Mouse (Mus musculus): ENCODE results near the gene Ddias.
"Not testable (repeated sequence)": the region's sequence is repeated elsewhere in the genome, so short reads cannot be mapped to it uniquely, and the experiment has no call there.

Gene Ddias

DNA sequence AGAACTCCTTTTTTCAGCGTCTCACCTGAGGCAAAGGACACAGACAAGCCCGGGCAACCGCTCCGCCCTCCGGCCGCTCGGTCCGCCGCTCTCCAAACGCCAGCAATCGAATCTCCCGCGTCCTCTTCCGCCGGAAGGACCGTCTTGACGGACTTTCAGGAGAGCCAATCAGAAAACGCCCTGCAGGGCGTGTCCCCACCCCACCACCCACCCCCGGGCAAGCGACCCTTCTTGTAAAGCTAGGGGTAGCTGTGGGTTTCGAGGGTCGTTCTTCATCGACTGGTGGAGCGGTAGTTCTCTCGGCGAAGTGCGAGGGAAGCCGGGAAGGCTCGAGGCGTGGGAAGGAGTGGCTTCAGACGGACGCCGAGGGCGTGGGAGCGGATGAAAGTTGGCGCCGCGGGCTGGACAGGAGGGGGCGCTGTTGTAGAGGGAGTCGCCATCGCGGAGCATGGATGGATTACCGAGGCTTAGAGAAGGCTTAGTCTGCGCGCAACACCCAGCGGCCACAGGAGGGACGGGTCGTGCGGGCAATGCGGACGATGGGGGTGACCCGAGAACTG lies at the start of gene Ddias, which contains the start of gene Prcp:
TSS of gene Ddias (minus strand) at position 132 of the 560 bp plus-strand sequence.
TSS of gene Prcp (plus strand) at position 355 of the 560 bp plus-strand sequence.
- peak; percentile 87 to 95 for DNase-seq (ENCODE audit: low spot score in 2 of 2)

DNA sequence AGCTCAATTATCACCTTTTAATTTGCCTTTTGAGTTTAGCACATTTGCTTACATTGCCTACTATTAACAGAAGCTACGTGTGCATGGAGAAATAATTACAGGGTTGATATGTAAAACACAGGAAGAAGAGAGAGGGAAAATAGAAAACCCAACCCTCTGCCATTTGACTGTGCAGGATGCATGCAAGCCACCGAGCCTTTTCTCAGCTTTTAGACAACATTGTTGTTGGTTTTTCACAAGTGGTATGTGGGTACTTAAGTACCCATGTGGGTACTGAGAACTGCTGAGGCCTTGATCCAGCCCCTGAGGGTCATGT lies 46.8 kb upstream of the Ddias start:
- DNase-seq (ENCODE audit: low spot score in 2 of 2) = no peak

DNA sequence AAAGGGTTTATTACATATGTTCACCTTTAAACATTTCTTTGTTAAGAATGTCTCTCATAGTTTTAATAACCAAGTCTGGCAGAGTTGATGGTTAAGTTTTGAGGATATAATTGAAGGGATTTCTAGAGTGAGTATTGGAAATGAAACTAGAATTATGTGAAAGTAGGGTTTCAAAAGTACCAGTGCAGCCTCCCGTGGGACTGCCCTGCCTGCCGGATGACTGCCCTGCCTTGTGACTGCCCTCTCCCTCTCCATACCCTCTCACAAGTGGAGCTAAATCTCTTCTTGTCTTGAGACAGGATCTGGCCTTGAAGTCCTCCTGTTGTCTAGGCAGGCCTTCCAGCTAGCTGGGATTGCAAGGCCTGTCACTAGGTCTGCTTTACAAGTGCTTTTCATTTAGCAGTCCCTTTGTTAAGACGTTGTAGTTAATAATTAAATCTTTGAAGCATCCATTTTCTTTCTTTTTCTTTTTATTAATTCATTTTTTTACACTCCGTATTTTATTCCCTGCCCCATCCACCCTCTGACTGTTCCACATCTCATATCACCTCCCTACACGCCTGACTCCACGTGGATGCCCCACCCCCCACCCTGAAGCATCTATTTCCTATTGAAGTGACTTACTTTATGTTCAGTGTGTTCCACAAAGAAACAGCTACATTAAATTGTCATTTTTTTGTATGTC lies 46.3 kb upstream of the Ddias start:
- DNase-seq (ENCODE audit: low spot score in 2 of 2) = no peak

DNA sequence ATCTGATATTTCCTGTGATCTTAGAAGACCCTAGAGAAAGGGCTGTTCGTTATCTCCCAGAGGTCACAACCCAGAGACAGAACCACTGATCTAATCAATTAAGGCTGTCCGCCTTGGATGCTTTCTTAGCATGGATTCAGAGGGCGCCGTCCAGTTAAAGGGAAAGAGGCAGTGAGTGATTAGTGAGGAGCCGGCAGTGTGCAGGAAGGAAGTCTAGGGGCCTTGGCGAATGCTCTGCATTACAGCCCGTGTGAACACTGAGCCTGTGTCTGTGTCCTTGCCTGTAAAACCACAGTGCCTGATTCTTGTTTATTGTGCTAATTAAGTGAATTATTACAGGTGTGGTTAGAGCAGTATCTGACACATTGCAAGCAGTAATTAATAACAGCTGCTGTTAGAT lies 30.2 kb upstream of the Ddias start:
- not testable (repeated sequence) for DNase-seq (ENCODE audit: low spot score in 2 of 2)

DNA sequence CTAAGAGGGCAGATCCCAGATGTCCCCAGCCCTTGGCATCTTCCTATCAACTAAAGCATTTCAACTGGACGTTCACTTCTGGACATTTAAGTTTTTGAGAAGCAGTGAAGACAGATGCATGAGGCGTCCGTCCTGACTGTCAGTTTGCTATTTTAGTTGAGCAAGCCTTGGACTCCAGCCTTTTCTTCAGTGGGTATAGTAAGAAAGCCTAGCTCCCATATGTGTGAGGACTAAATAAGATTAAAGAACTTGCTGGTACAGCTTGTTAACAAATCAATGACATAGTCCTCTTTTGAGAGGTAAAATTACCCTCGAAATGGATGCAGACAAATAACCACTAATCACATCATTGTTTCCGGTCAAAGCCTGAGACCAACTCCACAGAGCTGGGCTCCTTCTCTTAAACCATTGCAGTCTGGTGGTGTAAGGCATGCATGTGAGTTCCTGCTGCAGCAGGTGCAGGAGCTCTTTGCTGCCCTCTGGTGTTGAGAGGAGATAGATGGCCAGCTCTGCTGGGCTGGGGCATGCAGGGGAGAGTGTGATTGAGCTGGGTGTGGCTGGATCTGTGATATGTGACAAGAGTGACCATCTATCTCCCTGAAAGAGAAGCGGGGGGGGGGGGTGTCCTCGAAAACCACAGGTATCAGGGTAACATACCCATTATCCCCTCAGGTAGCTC lies 29.5 kb upstream of the Ddias start:
- DNase-seq (ENCODE audit: low spot score in 2 of 2) = peak; percentile 26 to 62

DNA sequence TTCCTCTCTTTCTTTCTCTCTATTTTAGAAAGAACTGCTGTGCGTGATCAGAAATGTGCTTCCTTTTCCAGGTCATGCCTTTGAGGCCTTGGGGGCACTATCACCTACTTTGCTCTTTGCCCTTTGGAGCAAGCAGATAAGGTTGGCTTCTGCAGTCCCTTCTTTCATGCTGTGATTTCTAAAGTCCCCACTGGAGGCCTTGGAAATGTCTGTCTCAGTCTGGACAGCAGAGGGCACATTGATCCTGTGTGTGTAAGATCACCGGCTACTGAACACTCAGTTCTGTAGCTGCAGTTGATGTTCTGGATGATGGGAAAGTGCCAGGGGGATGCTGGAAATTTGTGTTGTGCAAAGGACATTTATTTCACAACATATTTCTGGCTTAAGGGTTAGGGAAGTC lies 23.0 kb upstream of the Ddias start:
- no peak for DNase-seq (ENCODE audit: low spot score in 2 of 2)

DNA sequence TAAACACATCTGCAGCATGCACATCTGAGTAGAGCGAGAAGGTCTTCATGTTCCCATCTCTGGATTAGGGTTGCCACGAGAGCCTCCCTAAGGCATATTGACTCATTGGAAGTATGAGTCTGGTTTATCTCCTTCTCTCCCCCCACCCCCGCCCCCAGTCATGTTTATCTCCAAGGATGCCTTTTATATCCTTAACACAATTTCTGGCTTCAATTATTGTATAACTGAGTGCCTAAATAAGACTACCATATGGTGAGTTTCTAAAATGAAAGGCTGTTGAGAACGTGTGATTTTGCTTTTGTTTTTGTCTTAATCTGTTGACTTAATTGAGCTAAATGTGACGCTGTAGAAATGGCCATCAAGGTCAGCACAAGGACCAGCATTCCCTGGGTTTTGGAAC lies 22.0 kb upstream of the Ddias start:
- no peak for DNase-seq (ENCODE audit: low spot score in 2 of 2)

DNA sequence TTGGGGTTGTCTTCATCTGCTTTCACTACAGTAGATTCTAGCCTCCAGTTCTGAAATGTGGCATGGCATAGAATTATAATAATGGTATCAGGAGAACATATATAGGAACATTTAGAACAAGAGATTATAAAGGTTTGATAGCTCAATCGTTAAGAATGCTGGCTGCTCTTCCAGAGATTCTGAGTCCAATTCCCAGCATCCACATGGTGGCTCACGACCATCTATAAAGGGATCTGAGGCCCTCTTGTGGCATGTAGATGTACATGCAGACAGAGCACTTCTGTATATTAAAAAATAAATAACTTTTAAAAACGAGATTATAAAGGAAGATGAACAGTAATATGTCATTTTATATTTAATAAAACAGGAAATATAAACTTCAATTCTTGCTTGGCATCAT lies 19.4 kb upstream of the Ddias start:
- DNase-seq (ENCODE audit: low spot score in 2 of 2) = no peak

DNA sequence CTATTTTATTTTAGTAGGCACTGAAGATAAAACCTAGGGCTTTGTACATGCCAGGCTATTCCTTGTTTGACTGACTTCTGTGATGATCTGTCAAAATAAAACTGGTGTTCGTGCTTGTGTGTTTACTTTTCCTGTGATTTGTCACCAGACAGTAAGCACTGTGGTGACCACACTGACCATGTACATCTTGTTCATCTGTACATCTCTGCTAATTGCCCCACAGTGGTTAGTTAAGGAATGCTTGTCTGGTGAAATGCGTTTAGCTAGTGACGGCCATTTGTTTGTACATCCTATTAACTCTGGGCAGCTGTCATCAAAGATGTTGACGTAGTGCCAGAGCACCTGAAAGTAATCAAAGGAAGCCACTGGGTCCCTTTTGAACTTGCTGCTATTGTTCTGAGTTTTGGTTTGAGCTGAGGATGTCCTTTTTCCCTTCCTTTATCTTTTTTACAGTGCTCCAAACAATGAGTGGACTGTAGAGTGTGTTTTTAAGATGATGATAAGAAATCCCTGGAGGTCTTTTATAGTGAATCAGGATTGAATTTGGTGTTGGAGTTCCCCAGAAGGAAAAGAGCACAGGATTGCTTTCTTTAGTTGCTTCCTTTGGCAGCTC lies 16.7 kb upstream of the Ddias start:
- DNase-seq (ENCODE audit: low spot score in 2 of 2) = no peak

DNA sequence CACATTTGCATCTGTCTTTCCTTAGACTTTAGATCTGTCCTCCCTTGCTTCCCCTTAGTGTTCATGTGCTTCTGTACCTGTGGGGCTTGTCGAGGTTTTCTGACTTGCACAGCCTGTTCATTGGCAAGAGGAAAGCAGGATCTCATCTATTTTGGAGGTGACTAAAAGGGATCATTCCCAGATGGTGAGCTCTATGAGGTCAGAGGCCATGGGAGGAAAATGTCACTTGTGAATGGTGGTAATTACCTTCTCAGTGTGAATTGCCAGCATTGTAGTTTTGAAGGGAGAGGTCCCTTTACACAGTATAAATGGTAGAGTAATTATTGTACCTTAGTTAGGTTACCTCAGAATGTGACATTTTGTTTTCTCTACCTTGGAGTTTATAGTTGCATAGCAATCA lies 16.2 kb upstream of the Ddias start:
- no peak for DNase-seq (ENCODE audit: low spot score in 2 of 2)

DNA sequence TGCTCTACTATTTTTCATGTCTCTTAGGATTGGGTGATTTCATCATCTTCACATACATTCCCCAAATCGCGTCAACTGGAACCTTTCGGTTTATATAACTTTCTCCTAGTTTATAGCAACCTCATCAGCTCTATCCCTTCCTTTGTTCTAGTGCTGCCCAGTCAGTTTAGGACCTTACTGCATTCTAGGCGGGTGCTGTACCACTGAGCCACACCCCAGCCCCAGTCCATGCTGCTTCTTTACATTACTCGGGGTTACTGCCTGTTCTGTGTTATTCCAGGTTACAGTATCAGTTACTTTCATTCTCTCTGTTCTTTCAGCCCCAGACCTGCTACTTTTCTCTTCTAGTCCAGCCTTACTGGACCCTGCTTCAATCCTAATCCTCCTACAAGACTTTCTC lies 13.2 kb upstream of the Ddias start:
- DNase-seq (ENCODE audit: low spot score in 2 of 2) = no peak

DNA sequence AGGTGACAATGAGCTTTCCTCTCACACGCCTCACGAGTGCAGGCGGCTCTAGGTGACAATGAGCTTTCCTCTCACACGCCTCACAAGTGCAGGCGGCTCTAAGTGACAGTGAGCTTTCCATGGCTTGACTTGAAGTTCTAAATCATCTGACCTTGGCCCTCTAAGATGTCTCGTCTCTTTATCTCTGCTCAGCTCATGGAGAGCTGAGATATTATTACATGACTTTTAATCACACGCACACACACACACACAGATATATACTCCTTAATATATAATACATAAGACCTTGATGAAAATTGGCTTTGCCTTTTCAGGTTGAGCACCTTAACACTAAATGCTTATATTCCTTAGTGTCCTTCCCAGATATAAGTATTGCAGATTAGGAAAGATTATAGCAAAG lies 12.8 kb upstream of the Ddias start:
- no peak for DNase-seq (ENCODE audit: low spot score in 2 of 2)

DNA sequence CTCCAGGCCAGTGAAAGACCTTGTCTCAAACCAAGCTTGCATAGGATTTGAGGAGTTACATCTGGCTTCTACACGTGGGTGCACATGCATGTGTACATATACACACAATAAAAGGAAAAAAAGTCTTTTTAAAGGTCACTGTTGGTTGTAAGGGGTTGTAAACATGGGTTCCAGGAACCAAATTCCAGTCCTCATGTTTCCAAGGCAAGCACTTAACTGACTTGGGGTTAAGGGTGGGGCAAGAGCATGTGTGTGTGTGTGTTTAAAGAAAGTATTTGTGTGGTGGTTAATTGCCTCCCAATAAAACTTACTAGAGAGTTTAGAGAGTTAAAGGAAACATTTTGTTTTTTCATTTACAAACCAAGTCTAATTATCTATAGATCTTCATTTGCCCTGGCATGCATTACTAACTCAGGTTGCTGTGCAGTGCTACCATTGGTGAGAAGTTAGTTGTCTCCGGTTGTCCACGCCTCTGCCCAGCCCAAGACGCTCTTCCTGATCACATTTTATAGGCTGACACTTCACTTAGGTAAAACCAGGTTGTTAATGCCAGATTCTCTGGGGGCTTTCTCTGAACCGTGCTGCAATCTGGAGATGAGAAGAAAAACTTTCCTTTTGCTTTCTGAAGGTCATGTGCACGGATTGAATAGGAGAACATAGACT lies 11.1 kb upstream of the Ddias start:
- DNase-seq (ENCODE audit: low spot score in 2 of 2) = no peak

DNA sequence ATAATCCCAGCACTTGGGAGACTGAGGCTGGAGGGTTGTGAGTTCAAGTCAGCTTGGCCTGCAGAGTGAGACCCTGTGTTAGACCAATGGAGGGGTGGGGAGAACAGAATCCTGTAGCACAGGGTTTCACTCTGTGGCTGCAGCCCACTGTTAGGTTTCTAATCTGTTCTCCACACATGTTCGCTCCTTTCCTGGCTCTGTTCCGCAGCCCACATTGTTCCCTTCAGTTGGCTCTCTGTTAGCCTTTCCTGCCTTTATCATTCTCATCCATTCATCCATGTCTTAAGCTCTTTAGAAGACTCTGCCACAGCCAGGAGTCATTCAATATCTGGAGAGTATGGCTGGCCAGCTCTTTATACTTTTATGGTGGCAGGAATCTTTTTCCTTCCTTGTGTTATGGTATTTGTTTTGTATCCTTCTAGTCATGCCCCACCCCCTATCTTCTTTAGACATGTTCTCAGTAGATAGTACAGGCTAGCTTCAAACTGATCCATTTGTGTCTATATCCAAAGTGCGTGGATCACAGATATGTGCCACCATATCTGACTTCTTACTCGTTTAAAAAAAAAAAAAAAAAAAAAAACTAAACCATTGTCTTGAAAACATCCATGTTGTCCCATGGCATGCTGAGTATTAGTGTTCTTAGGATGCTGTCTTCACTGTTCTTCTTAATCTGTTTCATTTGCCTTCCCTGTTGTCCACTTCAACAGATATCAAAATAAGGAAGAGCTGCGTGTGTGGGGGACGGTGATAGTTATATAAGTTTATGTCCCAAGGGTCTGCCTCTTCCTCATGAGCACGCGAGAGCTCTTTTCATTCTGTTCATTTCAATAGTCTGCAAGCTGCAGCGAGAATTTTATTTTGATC lies 10.0 kb upstream of the Ddias start:
- DNase-seq (ENCODE audit: low spot score in 2 of 2) = no peak

DNA sequence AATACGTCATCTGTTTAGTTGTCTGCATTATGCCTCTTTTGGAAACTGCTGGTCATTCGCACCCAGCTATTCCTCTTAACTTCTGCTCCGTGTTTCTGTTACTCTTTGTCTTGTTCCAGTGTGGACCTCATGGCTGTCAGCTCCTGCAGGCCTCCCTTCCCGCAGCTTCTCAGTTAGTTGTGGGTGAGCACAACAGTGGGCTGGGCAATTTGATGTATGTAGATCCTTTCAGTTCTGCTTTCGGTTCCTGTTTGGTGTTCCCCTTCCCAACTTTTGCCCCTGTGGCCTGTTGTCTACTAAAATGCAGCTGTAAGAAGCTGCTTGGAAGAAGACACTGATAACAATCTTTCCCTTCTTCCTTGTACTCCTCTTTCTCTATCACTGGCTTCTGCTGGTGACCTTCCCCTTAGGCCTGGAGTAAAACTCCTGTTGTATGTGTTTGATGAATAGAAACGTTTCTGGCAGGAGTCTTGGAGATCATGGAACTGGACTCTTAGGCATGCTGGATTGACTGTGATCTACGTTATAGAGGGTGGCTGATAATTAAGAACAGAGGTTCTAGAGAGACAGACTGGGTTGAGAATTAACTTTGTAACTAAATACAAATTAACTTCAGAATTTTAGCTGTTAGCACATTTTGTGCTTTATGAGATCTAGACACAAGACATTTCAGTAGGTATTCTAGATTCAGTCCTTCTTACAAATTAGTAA lies 4.7 kb upstream of the Ddias start:
- DNase-seq (ENCODE audit: low spot score in 2 of 2) = no peak

DNA sequence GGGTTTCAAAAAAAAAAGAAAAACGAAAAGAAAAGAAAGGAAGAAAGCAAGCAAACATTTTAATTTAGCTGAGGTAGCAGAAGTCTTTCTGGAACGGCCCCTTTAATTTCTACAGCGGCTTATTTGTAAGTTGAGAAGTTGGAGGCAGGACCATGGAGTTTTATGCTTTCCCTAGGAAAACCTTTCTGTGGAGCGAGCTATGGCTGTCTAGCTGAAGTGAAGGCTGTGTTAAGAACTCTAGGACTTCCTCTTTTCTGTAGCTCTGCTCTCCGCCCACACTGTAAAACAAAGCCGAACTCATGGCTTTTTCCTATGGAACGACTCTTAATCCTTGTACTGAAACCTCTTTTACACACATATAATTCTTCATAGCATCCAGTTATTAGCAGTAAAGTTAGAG lies 2.5 kb upstream of the Ddias start:
- no peak for DNase-seq (ENCODE audit: low spot score in 2 of 2)

DNA sequence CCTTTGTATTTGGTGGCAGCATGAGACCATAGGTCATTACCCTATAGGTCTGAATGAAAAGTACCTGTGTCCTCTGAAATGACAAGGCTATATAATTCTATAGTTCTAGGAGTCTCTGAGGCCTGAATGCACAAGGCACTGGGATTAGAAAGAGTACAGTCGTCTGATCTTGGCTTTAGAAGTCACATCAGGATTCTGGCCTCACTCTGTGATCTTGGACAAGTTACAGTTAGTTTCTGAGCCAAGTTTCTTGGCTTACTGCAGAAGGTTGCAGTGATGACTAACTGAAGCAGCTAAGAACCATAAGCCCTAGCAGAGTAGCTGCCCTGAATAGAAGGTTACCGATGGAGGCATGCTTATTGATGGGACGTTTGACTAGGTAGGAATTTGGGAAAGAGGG lies 2.0 kb upstream of the Ddias start:
- DNase-seq (ENCODE audit: low spot score in 2 of 2) = no peak

DNA sequence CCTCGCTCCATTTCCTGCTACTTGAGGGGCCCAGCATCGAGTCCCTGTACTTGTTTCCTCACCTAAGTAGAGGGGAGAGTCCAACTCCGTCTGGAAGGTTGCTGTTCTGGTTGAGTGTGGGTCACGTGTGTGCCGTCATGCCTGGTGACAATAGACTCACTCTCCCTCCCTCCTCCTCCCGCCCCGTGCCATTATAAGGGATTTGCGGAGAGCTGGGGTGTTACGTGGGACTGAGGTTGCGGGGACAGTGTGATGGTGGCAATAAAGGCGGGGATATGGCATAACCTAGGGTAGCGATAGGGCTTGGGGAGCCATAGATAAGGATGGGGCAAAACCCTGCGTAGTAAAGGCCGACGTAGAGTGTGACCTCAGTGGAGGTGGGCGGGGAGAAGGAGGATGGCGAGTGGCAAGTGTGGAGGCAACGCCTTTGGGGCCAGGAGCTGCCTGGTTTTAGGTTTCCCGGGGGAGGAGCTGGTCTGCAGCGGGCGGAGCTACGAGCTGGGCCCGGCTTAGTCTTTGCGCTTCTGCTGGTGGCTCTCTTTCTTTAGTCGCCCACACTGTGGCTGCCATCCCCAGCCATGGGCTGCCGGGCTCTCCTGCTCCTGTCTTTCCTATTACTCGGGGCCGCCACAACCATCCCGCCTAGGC lies 838 bp upstream of the Ddias start:
- peak; percentile 78 to 85 for DNase-seq (ENCODE audit: low spot score in 2 of 2)

DNA sequence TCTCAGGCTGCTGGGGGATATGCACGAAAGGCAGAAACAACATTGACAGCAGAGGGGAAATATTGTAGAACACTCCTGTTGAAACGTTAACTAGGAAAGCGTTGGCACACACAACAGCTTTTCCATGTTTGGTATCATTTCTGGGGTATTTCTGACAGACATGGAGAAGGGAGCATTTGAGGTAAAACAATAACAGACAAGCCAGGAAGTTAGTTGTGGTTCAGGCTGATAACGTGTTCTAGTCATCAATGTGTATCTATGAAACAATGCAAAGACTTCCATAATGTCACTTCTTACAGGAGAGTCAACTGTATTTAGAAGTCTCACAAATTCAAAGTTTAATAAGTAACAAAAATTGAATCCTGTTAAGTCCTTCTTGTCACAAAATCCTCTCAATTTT lies 2.5 kb downstream of the Ddias start:
- no peak for DNase-seq (ENCODE audit: low spot score in 2 of 2)

DNA sequence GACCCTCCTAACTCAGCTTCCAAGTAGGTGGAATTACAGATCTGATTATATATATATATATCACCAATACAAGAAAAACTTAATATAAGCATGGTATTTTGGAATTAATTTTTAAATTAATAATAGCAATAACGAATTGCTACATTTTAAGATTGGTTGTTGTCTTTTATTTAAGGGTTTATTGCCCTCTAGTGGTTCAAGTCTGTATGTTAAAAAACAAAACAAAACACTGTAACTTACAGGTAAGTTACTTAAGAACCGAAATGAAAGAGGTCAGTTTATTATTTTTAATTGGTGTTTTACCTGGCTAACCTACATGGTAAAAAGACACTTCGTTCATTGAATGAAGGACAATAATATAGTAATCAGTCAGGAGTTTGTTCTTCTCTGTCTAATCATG lies 3.9 kb downstream of the Ddias start:
- DNase-seq (ENCODE audit: low spot score in 2 of 2) = no peak
